Mouse (Mus musculus): ENCODE measurements around the gene Ap1s3. TPM values are rescaled to one million over a fixed set of nuclear protein-coding genes. Genes with fewer than 3 reads are reported as not detected.

Ap1s3 gene
- polyA plus RNA-seq, 1 experiment from 2014 or later, result not detected

DNA sequence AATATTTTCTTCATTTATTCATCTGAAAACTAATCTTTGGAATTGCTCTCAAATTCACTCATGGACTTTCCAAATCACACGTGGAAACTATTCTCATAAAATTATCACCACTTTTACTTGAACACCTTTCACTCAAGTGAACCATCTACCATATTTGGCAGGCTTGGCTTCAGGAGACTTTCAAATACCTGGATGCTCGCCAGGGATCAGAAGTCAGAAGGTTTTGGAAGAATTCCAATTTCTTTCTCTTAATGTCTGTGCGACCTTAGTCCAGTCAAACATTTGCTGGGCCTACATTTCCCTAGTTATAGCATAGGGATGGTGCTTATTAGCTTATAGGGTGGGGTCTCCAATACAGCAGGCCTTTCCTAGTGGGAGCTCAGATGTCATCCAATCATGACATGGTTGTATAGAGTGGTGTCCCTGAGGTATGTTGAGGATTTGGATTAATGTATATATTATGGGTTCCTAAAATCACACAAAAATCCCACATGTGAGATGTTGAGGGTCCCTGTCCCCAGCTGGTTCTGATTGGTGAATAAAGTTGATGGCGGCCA is 79.0 kb downstream of the Ap1s3 start:
- Histone ChIP-seq H3K4me3 (replicated peaks; ENCODE audit: low read depth, low read length) (no peak overlapping the region), H3K4me2 (ENCODE audit: low read length) (no peak overlapping the region), H3K9me3 (ENCODE audit: control insufficient read depth, low read length) (no peaks in the 10 kb centered on the region), H3K4me1 (ENCODE audit: control insufficient read depth, insufficient read depth, low read length) (no peaks in the 10 kb centered on the region), H3K9ac (replicated peaks; ENCODE audit: low read length) (no peak overlapping the region), H3K27ac (replicated peaks; ENCODE audit: low read depth, low read length) (no peak overlapping the region), H3K27me3 (ENCODE audit: control insufficient read depth, insufficient read depth, low read length) (no peaks in the 10 kb centered on the region), H3K36me3 (ENCODE audit: control insufficient read depth, insufficient read depth, low read length) (no peaks in the 10 kb centered on the region)
- no peak for ATAC-seq (ENCODE audit: low FRiP score, low TSS enrichment)
- no peak for DNase-seq
- WGBS, result 90% methylated on average over 4 of the region's 4 CpGs

- no peaks in the 10 kb centered on the region for H3K27me3 ChIP-seq (ENCODE audit: control insufficient read depth, insufficient read depth, low read length)
- no peaks in the 10 kb centered on the region for H3K36me3 ChIP-seq (ENCODE audit: control insufficient read depth, insufficient read depth, low read length)
- no peak overlapping the region for H3K27ac ChIP-seq (replicated peaks; ENCODE audit: low read depth, low read length)
- no peak overlapping the region for H3K9ac ChIP-seq (replicated peaks; ENCODE audit: low read length)
- no peak overlapping the region for H3K4me2 ChIP-seq (ENCODE audit: low read length)
- no peak overlapping the region for H3K4me3 ChIP-seq (replicated peaks; ENCODE audit: low read depth, low read length)
- ATAC-seq (ENCODE audit: low FRiP score, low TSS enrichment) (no peak), DNase-seq (no peak)
- no peaks in the 10 kb centered on the region for H3K4me1 ChIP-seq (ENCODE audit: control insufficient read depth, insufficient read depth, low read length)
- H3K9me3 ChIP-seq (ENCODE audit: control insufficient read depth, low read length), result no peaks in the 10 kb centered on the region
- WGBS, result 96% methylated on average over 1 of the region's 1 CpGs
These were observed 80.7 kb downstream of the Ap1s3 start for GRCm38 (mm10) chr1:79591091-79591490.

GRCm38 (mm10) chr1:79589971-79590763 is 81.6 kb downstream of the Ap1s3 start:
- H3K9ac ChIP-seq (replicated peaks; ENCODE audit: low read length), result no peak overlapping the region
- ATAC-seq (ENCODE audit: low FRiP score, low TSS enrichment), result no peak

GRCm38 (mm10) chr1:79589424-79589823 is 82.3 kb downstream of the Ap1s3 start:
- H3K4me2 ChIP-seq (ENCODE audit: low read length), result no peak overlapping the region
- no peaks in the 10 kb centered on the region for H3K4me1 ChIP-seq (ENCODE audit: control insufficient read depth, insufficient read depth, low read length)
- no peaks in the 10 kb centered on the region for H3K36me3 ChIP-seq (ENCODE audit: control insufficient read depth, insufficient read depth, low read length)
- WGBS, result 40% methylated on average over 6 of the region's 6 CpGs
- H3K27me3 ChIP-seq (ENCODE audit: control insufficient read depth, insufficient read depth, low read length), result no peaks in the 10 kb centered on the region
- ATAC-seq (ENCODE audit: low FRiP score, low TSS enrichment) (no peak), DNase-seq (peak; percentile 19)
- no peak overlapping the region for H3K4me3 ChIP-seq (replicated peaks; ENCODE audit: low read depth, low read length)
- no peak overlapping the region for H3K27ac ChIP-seq (replicated peaks; ENCODE audit: low read depth, low read length)
- H3K9me3 ChIP-seq (ENCODE audit: control insufficient read depth, low read length), result no peaks in the 10 kb centered on the region
- no peak overlapping the region for H3K9ac ChIP-seq (replicated peaks; ENCODE audit: low read length)

More at GRCm38 (mm10) chr1:79589971-79590763, 81.6 kb downstream of the Ap1s3 start:
- Histone ChIP-seq H3K4me2 (ENCODE audit: low read length) (no peak overlapping the region), H3K4me1 (ENCODE audit: control insufficient read depth, insufficient read depth, low read length) (no peaks in the 10 kb centered on the region), H3K27ac (replicated peaks; ENCODE audit: low read depth, low read length) (no peak overlapping the region), H3K36me3 (ENCODE audit: control insufficient read depth, insufficient read depth, low read length) (no peaks in the 10 kb centered on the region), H3K4me3 (replicated peaks; ENCODE audit: low read depth, low read length) (no peak overlapping the region), H3K27me3 (ENCODE audit: control insufficient read depth, insufficient read depth, low read length) (no peaks in the 10 kb centered on the region), H3K9me3 (ENCODE audit: control insufficient read depth, low read length) (no peaks in the 10 kb centered on the region)
- no peak for DNase-seq
- WGBS, result 90% methylated on average over 4 of the region's 4 CpGs

GRCm38 (mm10) chr1:79581136-79581679 is 90.6 kb downstream of the Ap1s3 start:
- H3K4me2 ChIP-seq (ENCODE audit: low read length), result peak overlapping the region; percentile 62
- no peaks in the 10 kb centered on the region for H3K9me3 ChIP-seq (ENCODE audit: control insufficient read depth, low read length)
- peak overlapping the region; percentile 37 for H3K4me3 ChIP-seq (replicated peaks; ENCODE audit: low read depth, low read length)
- DNase-seq (peak; percentile 91), ATAC-seq (ENCODE audit: low FRiP score, low TSS enrichment) (peak; percentile 89)
- H3K36me3 ChIP-seq (ENCODE audit: control insufficient read depth, insufficient read depth, low read length), result no peaks in the 10 kb centered on the region
- H3K27me3 ChIP-seq (ENCODE audit: control insufficient read depth, insufficient read depth, low read length), result no peaks in the 10 kb centered on the region
- H3K9ac ChIP-seq (replicated peaks; ENCODE audit: low read length), result peak overlapping the region; percentile 72
- peaks cover 4% of the 10 kb centered on the region; the same call in 1 of the 2 replicates for H3K4me1 ChIP-seq (ENCODE audit: control insufficient read depth, insufficient read depth, low read length)
- WGBS, result under 1% methylated on average over 15 of the region's 15 CpGs
- peak overlapping the region; percentile 91 for H3K27ac ChIP-seq (replicated peaks; ENCODE audit: low read depth, low read length)

- no peak for ATAC-seq (ENCODE audit: low FRiP score, low TSS enrichment)
These were observed 94.4 kb downstream of the Ap1s3 start for GRCm38 (mm10) chr1:79577357-79577756.

GRCm38 (mm10) chr1:79571912-79572311 is 99.9 kb downstream of the Ap1s3 start:
- H3K4me3 ChIP-seq (replicated peaks; ENCODE audit: low read depth, low read length), result no peak overlapping the region
- no peak overlapping the region for H3K27ac ChIP-seq (replicated peaks; ENCODE audit: low read depth, low read length)
- H3K9me3 ChIP-seq (ENCODE audit: control insufficient read depth, low read length), result no peaks in the 10 kb centered on the region
- H3K9ac ChIP-seq (replicated peaks; ENCODE audit: low read length), result no peak overlapping the region
- DNase-seq (no peak), ATAC-seq (ENCODE audit: low FRiP score, low TSS enrichment) (no peak)
- 84% methylated on average over 4 of the region's 4 CpGs for WGBS
- no peaks in the 10 kb centered on the region for H3K27me3 ChIP-seq (ENCODE audit: control insufficient read depth, insufficient read depth, low read length)
- no peaks in the 10 kb centered on the region for H3K36me3 ChIP-seq (ENCODE audit: control insufficient read depth, insufficient read depth, low read length)
- H3K4me2 ChIP-seq (ENCODE audit: low read length), result no peak overlapping the region
- no peaks in the 10 kb centered on the region for H3K4me1 ChIP-seq (ENCODE audit: control insufficient read depth, insufficient read depth, low read length)

More at GRCm38 (mm10) chr1:79577357-79577756, 94.4 kb downstream of the Ap1s3 start:
- Histone ChIP-seq H3K27me3 (ENCODE audit: control insufficient read depth, insufficient read depth, low read length) (no peaks in the 10 kb centered on the region), H3K27ac (replicated peaks; ENCODE audit: low read depth, low read length) (no peak overlapping the region), H3K4me1 (ENCODE audit: control insufficient read depth, insufficient read depth, low read length) (peaks cover 4% of the 10 kb centered on the region; the same call in 1 of the 2 replicates), H3K9me3 (ENCODE audit: control insufficient read depth, low read length) (no peaks in the 10 kb centered on the region), H3K36me3 (ENCODE audit: control insufficient read depth, insufficient read depth, low read length) (no peaks in the 10 kb centered on the region), H3K9ac (replicated peaks; ENCODE audit: low read length) (no peak overlapping the region), H3K4me3 (replicated peaks; ENCODE audit: low read depth, low read length) (no peak overlapping the region), H3K4me2 (ENCODE audit: low read length) (no peak overlapping the region)
- WGBS, result 89% methylated on average over 3 of the region's 3 CpGs
- no peak for DNase-seq

DNA sequence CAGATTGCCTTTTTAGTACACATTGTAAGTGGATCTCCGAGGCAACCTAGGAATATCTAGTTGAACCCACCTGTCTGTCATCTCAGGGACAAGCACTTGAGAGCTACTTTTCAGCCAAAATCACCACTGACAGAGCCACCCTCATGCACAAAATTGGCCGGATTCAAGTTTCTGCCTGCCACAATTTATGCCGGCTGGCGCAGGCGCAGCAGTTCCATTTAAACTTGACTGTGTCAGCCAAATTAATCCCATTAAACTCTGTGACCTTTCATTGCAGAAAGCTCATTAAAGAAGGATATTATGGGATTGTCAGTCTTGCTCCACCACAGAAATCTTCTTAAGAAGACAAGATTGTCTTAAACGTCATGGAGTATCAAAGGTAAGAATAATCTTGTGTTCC is 100.6 kb downstream of the Ap1s3 start:
- no peaks in the 10 kb centered on the region for H3K27me3 ChIP-seq (ENCODE audit: control insufficient read depth, insufficient read depth, low read length)
- no peaks in the 10 kb centered on the region for H3K9me3 ChIP-seq (ENCODE audit: control insufficient read depth, low read length)
- H3K4me3 ChIP-seq (replicated peaks; ENCODE audit: low read depth, low read length), result no peak overlapping the region
- no peak for ATAC-seq (ENCODE audit: low FRiP score, low TSS enrichment)
- H3K36me3 ChIP-seq (ENCODE audit: control insufficient read depth, insufficient read depth, low read length), result no peaks in the 10 kb centered on the region
- WGBS, result 17% methylated on average over 6 of the region's 6 CpGs
- no peaks in the 10 kb centered on the region for H3K4me1 ChIP-seq (ENCODE audit: control insufficient read depth, insufficient read depth, low read length)
- no peak overlapping the region for H3K9ac ChIP-seq (replicated peaks; ENCODE audit: low read length)
- H3K27ac ChIP-seq (replicated peaks; ENCODE audit: low read depth, low read length), result no peak overlapping the region
- DNase-seq, result peak; percentile 20
- H3K4me2 ChIP-seq (ENCODE audit: low read length), result no peak overlapping the region
